12 mouse cellular contexts compared by ENCODE assay signal in the genomic region with DNA sequence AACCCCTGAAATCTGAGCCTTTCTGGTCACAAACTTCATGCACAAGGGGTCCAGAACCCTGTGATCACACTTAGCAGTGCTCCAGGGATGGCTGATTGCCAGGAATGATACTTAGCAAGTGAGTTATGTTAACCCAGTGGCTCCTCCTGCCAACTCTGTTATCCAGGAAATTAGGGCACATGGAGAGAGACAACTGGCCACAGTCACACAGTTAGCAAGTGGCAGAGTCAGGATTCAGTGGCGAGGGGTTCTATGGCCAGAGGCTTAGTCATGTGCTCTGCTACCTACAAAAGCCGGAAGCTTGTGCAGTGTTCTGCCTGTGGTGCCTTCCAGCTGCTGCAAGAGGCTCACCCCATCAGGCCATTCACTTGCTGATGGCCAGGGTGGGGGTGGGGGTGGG.
DNase-seq lines count a peak whose midpoint lies in the region; ATAC-seq lines count a peak whose summit lies in the region.
"Had no signal": no experiment of that assay in that cellular context is flagged by ENCODE, and none has a peak within 500 bp of the region (broad histone marks: within the 10 kb centered on the region; RNA-seq: fewer than 3 reads in every experiment).

No protein-coding gene starts in this region.

- H3K27me3 ChIP-seq in hindbrain, embryonic 15.5 days, result no peaks in the 10 kb centered on the region
- H3K27me3 ChIP-seq in hindbrain, embryonic 12.5 days, result no peaks in the 10 kb centered on the region
- H3K27me3 ChIP-seq in midbrain, embryonic 14.5 days (ENCODE audit: control insufficient read depth, insufficient read depth, low read length), result peaks cover 13% of the 10 kb centered on the region
- H3K27me3 ChIP-seq in midbrain, embryonic 11.5 days (ENCODE audit: control insufficient read depth, insufficient read depth, low read length), result no peaks in the 10 kb centered on the region
- H3K27me3 ChIP-seq in stomach, embryonic 15.5 days (replicated peaks), result no peaks in the 10 kb centered on the region

- 43% methylated on average over 2 of the region's 2 CpGs for WGBS in hindbrain, embryonic 15.5 days
- 69% methylated on average over 2 of the region's 2 CpGs for WGBS in hindbrain, embryonic 12.5 days
- 40% methylated on average over 2 of the region's 2 CpGs for WGBS in midbrain, embryonic 14.5 days
- 70% methylated on average over 2 of the region's 2 CpGs for WGBS in midbrain, embryonic 11.5 days
- WGBS in stomach, embryonic 15.5 days, result 52% methylated on average over 2 of the region's 2 CpGs

- H3K9ac ChIP-seq in hindbrain, embryonic 15.5 days, result no peak overlapping the region
- no peak overlapping the region for H3K9ac ChIP-seq in hindbrain, embryonic 12.5 days
- no peak overlapping the region for H3K9ac ChIP-seq in midbrain, embryonic 14.5 days (replicated peaks; ENCODE audit: low read length)
- no peak overlapping the region for H3K9ac ChIP-seq in midbrain, embryonic 11.5 days (ENCODE audit: low read length)
- no peak overlapping the region for H3K9ac ChIP-seq in stomach, embryonic 15.5 days
- H3K9ac ChIP-seq: embryonic facial prominence, embryonic 13.5 days had no signal

- peak; percentile 59; the same call in 1 of the 2 replicates for ATAC-seq in hindbrain, embryonic 15.5 days (ENCODE audit: low FRiP score, low read depth)
- ATAC-seq in hindbrain, embryonic 12.5 days (ENCODE audit: low FRiP score), result no peak
- 0 out of 2 replicates have a peak, but pooled peaks have one; percentile 40 for ATAC-seq in midbrain, embryonic 14.5 days (ENCODE audit: low FRiP score, low TSS enrichment)
- ATAC-seq in midbrain, embryonic 11.5 days (ENCODE audit: low FRiP score), result no peak
- peak; percentile 35; the same call in 1 of the 2 replicates for ATAC-seq in stomach, embryonic 15.5 days (ENCODE audit: insufficient read depth, low FRiP score, low read depth)

- H3K4me3 ChIP-seq in hindbrain, embryonic 15.5 days, result no peak overlapping the region
- no peak overlapping the region for H3K4me3 ChIP-seq in hindbrain, embryonic 12.5 days
- H3K4me3 ChIP-seq in midbrain, embryonic 14.5 days (replicated peaks; ENCODE audit: low read depth, low read length), result no peak overlapping the region
- H3K4me3 ChIP-seq in midbrain, embryonic 11.5 days (ENCODE audit: low read depth, low read length), result no peak overlapping the region
- H3K4me3 ChIP-seq in stomach, embryonic 15.5 days (replicated peaks), result no peak overlapping the region
- H3K4me3 ChIP-seq: embryonic facial prominence, embryonic 13.5 days; layer of hippocampus, adult 2 months had no signal

- no peak overlapping the region for H3K27ac ChIP-seq in hindbrain, embryonic 15.5 days (replicated peaks)
- H3K27ac ChIP-seq in hindbrain, embryonic 12.5 days, result no peak overlapping the region
- no peak overlapping the region for H3K27ac ChIP-seq in midbrain, embryonic 14.5 days (replicated peaks; ENCODE audit: low read depth, low read length)
- H3K27ac ChIP-seq in midbrain, embryonic 11.5 days (ENCODE audit: low read depth, low read length), result no peak overlapping the region
- no peak overlapping the region for H3K27ac ChIP-seq in stomach, embryonic 15.5 days
- H3K27ac ChIP-seq: embryonic facial prominence, embryonic 13.5 days; layer of hippocampus, adult 2 months had no signal

- DNase-seq in adrenal gland, adult 2 months, result peak; percentile 8
- no peak for DNase-seq in adrenal gland, adult 18-20 months (ENCODE audit: low spot score in 2 of 2)
- DNase-seq in midbrain, embryonic 14.5 days, result peak; percentile 65
- no peak for DNase-seq in midbrain, embryonic 11.5 days (ENCODE audit: low spot score, missing footprints)
- no peak for DNase-seq in frontal cortex, adult 2 months (ENCODE audit: extremely low spot score in 1 of 2, low spot score in 1 of 2)
- DNase-seq: gastrocnemius, postnatal 36 days had no signal

- H3K9me3 ChIP-seq in hindbrain, embryonic 15.5 days, result no peaks in the 10 kb centered on the region
- H3K9me3 ChIP-seq in hindbrain, embryonic 12.5 days (replicated peaks), result no peaks in the 10 kb centered on the region
- H3K9me3 ChIP-seq in midbrain, embryonic 14.5 days (ENCODE audit: control insufficient read depth, low read length), result no peaks in the 10 kb centered on the region
- no peaks in the 10 kb centered on the region for H3K9me3 ChIP-seq in midbrain, embryonic 11.5 days (ENCODE audit: control insufficient read depth, low read length)
- H3K9me3 ChIP-seq in stomach, embryonic 15.5 days, result no peaks in the 10 kb centered on the region
- H3K9me3 ChIP-seq: embryonic facial prominence, embryonic 13.5 days had no signal

- H3K36me3 ChIP-seq in hindbrain, embryonic 15.5 days, result no peaks in the 10 kb centered on the region
- H3K36me3 ChIP-seq in hindbrain, embryonic 12.5 days, result no peaks in the 10 kb centered on the region
- H3K36me3 ChIP-seq in midbrain, embryonic 14.5 days (ENCODE audit: control insufficient read depth, insufficient read depth, low read length), result no peaks in the 10 kb centered on the region
- H3K36me3 ChIP-seq in midbrain, embryonic 11.5 days (ENCODE audit: control insufficient read depth, insufficient read depth, low read length), result no peaks in the 10 kb centered on the region
- no peaks in the 10 kb centered on the region for H3K36me3 ChIP-seq in stomach, embryonic 15.5 days

- H3K4me2 ChIP-seq in hindbrain, embryonic 15.5 days, result no peak overlapping the region
- H3K4me2 ChIP-seq in hindbrain, embryonic 12.5 days (replicated peaks), result no peak overlapping the region
- no peak overlapping the region for H3K4me2 ChIP-seq in midbrain, embryonic 14.5 days (ENCODE audit: low read length)
- H3K4me2 ChIP-seq in midbrain, embryonic 11.5 days, result no peak overlapping the region
- H3K4me2 ChIP-seq in stomach, embryonic 15.5 days, result no peak overlapping the region
- H3K4me2 ChIP-seq: embryonic facial prominence, embryonic 13.5 days; liver, embryonic 11.5 days had no signal

- H3K4me1 ChIP-seq in hindbrain, embryonic 15.5 days (replicated peaks), result peaks cover 47% of the 10 kb centered on the region
- H3K4me1 ChIP-seq in hindbrain, embryonic 12.5 days, result peaks cover 19% of the 10 kb centered on the region
- H3K4me1 ChIP-seq in midbrain, embryonic 14.5 days (ENCODE audit: control insufficient read depth, insufficient read depth, low read length), result peaks cover 30% of the 10 kb centered on the region
- peaks cover 18% of the 10 kb centered on the region for H3K4me1 ChIP-seq in midbrain, embryonic 11.5 days (ENCODE audit: control insufficient read depth, insufficient read depth, low read length)
- H3K4me1 ChIP-seq in stomach, embryonic 15.5 days, result 0 out of 2 replicates have a peak, but pooled peaks cover 8% of the 10 kb centered on the region

Comparison
In these comparisons a context has a peak if more than half of its experiments do, and no peak if none do; other contexts are left out.
1. DNase-seq: peak in adrenal gland, adult 2 months (single experiment) and midbrain, embryonic 14.5 days (single experiment); none in adrenal gland, adult 18-20 months (0 of 2), midbrain, embryonic 11.5 days (single experiment) and frontal cortex, adult 2 months (0 of 2).
2. ATAC-seq: peak in hindbrain, embryonic 15.5 days (single experiment), midbrain, embryonic 14.5 days (single experiment) and stomach, embryonic 15.5 days (single experiment); none in hindbrain, embryonic 12.5 days (single experiment) and midbrain, embryonic 11.5 days (single experiment).